Mouse (Mus musculus) cerebellum, postnatal 14 days (tissue): ENCODE data around the gene Pah.

Experiments
- DNase-seq, 2 experiments: peaks; one replicate each; pipeline ENCODE4 v3.0.0; 2021; ENCODE audit warnings: mixed read lengths in 2 of 2

The Pah gene

GRCm38 (mm10) chr10:87503946-87504345, 17.6 kb upstream of the Pah start:
- peak; percentile 84 to 86 for DNase-seq

- no peak for DNase-seq
Measured at GRCm38 (mm10) chr10:87508581-87508980, 13.0 kb upstream of the Pah start.

GRCm38 (mm10) chr10:87513052-87513451, 8.5 kb upstream of the Pah start:
- no peak for DNase-seq

- DNase-seq: no peak
Measured at GRCm38 (mm10) chr10:87518585-87518984, 3.0 kb upstream of the Pah start.

- no peak for DNase-seq
Measured at GRCm38 (mm10) chr10:87520401-87521116, 1.0 kb upstream of the Pah start.

GRCm38 (mm10) chr10:87534172-87534571, 12.6 kb downstream of the Pah start:
- DNase-seq: no peak

GRCm38 (mm10) chr10:87545759-87546158, 24.2 kb downstream of the Pah start:
- DNase-seq: no peak

- DNase-seq: no peak
Measured at GRCm38 (mm10) chr10:87546299-87547234, 25.0 kb downstream of the Pah start.

- peak; percentile 53 to 65 for DNase-seq
Measured at GRCm38 (mm10) chr10:87552726-87553125, 31.1 kb downstream of the Pah start.

- no peak for DNase-seq
Measured at GRCm38 (mm10) chr10:87556441-87556840, 34.8 kb downstream of the Pah start.

GRCm38 (mm10) chr10:87563818-87564217, 42.2 kb downstream of the Pah start:
- no peak for DNase-seq

GRCm38 (mm10) chr10:87565712-87566111, 44.1 kb downstream of the Pah start:
- no peak for DNase-seq

GRCm38 (mm10) chr10:87572500-87572899, 50.9 kb downstream of the Pah start:
- DNase-seq: no peak

- no peak for DNase-seq
Measured at GRCm38 (mm10) chr10:87586696-87587095, 65.1 kb downstream of the Pah start.

- DNase-seq: no peak
Measured at GRCm38 (mm10) chr10:87593916-87594315, 72.3 kb downstream of the Pah start.

GRCm38 (mm10) chr10:87596361-87597074, 74.9 kb downstream of the Pah start:
- DNase-seq: peak; percentile 72 to 73

GRCm38 (mm10) chr10:87597075-87597677, 75.6 kb downstream of the Pah start:
- DNase-seq: peak; percentile 15 to 32

GRCm38 (mm10) chr10:87602151-87602550, 80.6 kb downstream of the Pah start:
- DNase-seq: no peak

- DNase-seq: no peak
Measured at GRCm38 (mm10) chr10:87625196-87625595, 103.6 kb downstream of the Pah start.
